Mouse (Mus musculus) testis, adult 2 months (tissue): ENCODE data around the gene Bpi.

Source experiments
- CTCF ChIP-seq: fragments of 200-500 bp; IDR thresholded peaks from 2 replicates; pipeline ENCODE4 v1.5.1; 2012; ENCODE audit warnings: low read depth, mild to moderate bottlenecking, inconsistent platforms, low read length, moderate library complexity; ENCODE audit not compliant: control insufficient read depth, insufficient read depth, insufficient replicate concordance
- POLR2A ChIP-seq: fragments of 200-500 bp; IDR thresholded peaks from 2 replicates; pipeline ENCODE4 v1.6.1; 2012; ENCODE audit warnings: low read depth, mild to moderate bottlenecking, inconsistent platforms, low read length, moderate library complexity; ENCODE audit not compliant: control insufficient read depth

GRCm38 (mm10) chr2:158281497-158282205 is 23.8 kb downstream of the Bpi start:
- TF ChIP-seq CTCF (no peak), POLR2A (no peak)
